Mouse (Mus musculus) hindlimb bud, embryonic 11.5 days (tissue): Measurements from ENCODE around the gene Traf5.

ENCODE experiments used
- DNase-seq: peaks from one replicate; pipeline ENCODE4 v3.0.0-alpha.2; 2012; ENCODE audit warnings: low read depth, low spot score; ENCODE audit errors: extremely low spot score

Gene Traf5

GRCm38 (mm10) chr1:192092879-192093660 is 711 bp upstream of the Traf5 start:
- no peak for DNase-seq

GRCm38 (mm10) chr1:192090689-192091567 is 1.4 kb downstream of the Traf5 start:
- no peak for DNase-seq

GRCm38 (mm10) chr1:192090281-192090680 is 2.1 kb downstream of the Traf5 start:
- no peak for DNase-seq

GRCm38 (mm10) chr1:192089208-192090166 is 2.9 kb downstream of the Traf5 start:
- DNase-seq = no peak

- DNase-seq = no peak
Observed at GRCm38 (mm10) chr1:192088011-192088410, 4.3 kb downstream of the Traf5 start.

- no peak for DNase-seq
Observed at GRCm38 (mm10) chr1:192087098-192087497, 5.3 kb downstream of the Traf5 start.

- DNase-seq = no peak
Observed at GRCm38 (mm10) chr1:192086279-192087037, 5.9 kb downstream of the Traf5 start.

- no peak for DNase-seq
Observed at GRCm38 (mm10) chr1:192085218-192085617, 7.1 kb downstream of the Traf5 start.

GRCm38 (mm10) chr1:192082646-192083045 is 9.7 kb downstream of the Traf5 start:
- no peak for DNase-seq

- no peak for DNase-seq
Observed at GRCm38 (mm10) chr1:192081129-192081528, 11.2 kb downstream of the Traf5 start.

- no peak for DNase-seq
Observed at GRCm38 (mm10) chr1:192079121-192079520, 13.2 kb downstream of the Traf5 start.

- no peak for DNase-seq
Observed at GRCm38 (mm10) chr1:192078406-192078805, 14.0 kb downstream of the Traf5 start.

- no peak for DNase-seq
Observed at GRCm38 (mm10) chr1:192076796-192077535, 15.4 kb downstream of the Traf5 start.

GRCm38 (mm10) chr1:192076101-192076500 is 16.3 kb downstream of the Traf5 start:
- DNase-seq = no peak

- no peak for DNase-seq
Observed at GRCm38 (mm10) chr1:192074824-192075223, 17.5 kb downstream of the Traf5 start.

GRCm38 (mm10) chr1:192072426-192072825 is 19.9 kb downstream of the Traf5 start:
- no peak for DNase-seq

GRCm38 (mm10) chr1:192070618-192071051 is 21.7 kb downstream of the Traf5 start:
- no peak for DNase-seq

- DNase-seq = no peak
Observed at GRCm38 (mm10) chr1:192069971-192070591, 22.3 kb downstream of the Traf5 start.

GRCm38 (mm10) chr1:192068188-192068587 is 24.2 kb downstream of the Traf5 start:
- no peak for DNase-seq
